Mouse (Mus musculus) lung, postnatal 25 days (tissue): ENCODE measurements around the gene Slc6a19.
"Not testable (repeated sequence)": the region's sequence is repeated elsewhere in the genome, so short reads cannot be mapped to it uniquely, and the experiment has no call there.

Source experiments
- DNase-seq: peaks from one replicate; pipeline ENCODE4 v3.0.0; 2022; ENCODE audit warnings: low spot score

Gene Slc6a19

GRCm38 (mm10) chr13:73704694-73705325, at the start of gene Slc6a19:
Gene Slc6a19 (minus strand): TSS chr13:73704865.
- DNase-seq = no peak

GRCm38 (mm10) chr13:73751284-73751683, 46.6 kb upstream of the Slc6a19 start:
- no peak for DNase-seq

DNA sequence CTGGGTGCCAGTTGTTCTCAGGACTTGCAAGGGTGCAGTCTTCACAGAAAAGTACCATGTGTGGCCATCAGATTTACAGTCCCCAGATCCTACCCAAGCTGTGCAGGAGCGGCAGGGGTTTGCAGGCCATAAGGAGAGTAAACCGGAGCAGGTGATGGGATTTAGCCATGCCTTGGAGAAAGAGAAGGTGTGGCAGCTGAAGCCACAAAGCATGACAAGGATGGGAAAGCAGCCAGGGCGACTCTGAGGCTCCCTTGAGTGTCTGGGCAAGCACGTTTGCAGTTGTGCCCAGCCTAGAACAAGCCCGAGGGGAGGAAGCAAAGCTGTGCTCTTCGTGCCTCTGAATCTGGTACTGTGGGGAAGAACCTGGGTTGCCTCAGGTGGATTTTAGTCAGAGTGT, 45.8 kb upstream of the Slc6a19 start:
- no peak for DNase-seq

GRCm38 (mm10) chr13:73748663-73749440, 44.2 kb upstream of the Slc6a19 start:
- DNase-seq = peak; percentile 49

- no peak for DNase-seq
Observed at GRCm38 (mm10) chr13:73743662-73744061, 39.0 kb upstream of the Slc6a19 start.

GRCm38 (mm10) chr13:73742944-73743343, 38.3 kb upstream of the Slc6a19 start:
- no peak for DNase-seq

GRCm38 (mm10) chr13:73740399-73740944, 35.8 kb upstream of the Slc6a19 start:
- not testable (repeated sequence) for DNase-seq

DNA sequence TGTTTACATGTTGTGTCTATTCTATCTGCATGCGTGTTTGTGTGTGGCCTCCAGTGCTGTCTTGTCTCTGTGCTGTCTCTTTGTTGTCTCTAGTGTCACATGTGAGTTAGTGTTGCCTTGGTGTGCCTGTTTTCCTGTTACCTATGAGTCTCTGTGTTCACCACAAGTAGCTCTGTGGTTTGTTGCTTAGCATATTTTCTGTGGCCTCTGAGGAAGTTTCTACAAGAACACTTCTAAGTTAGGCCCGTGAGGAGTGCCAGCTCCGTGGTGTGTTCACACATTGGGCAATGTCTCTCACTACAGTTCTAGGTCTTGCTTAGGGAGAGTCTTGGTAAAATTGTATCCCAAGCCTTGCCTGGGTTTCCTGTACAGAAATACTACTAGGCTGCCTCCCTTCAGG, 32.3 kb upstream of the Slc6a19 start:
- DNase-seq = peak; percentile 71

- no peak for DNase-seq
Observed at GRCm38 (mm10) chr13:73735928-73736327, 31.3 kb upstream of the Slc6a19 start.

- no peak for DNase-seq
Observed at GRCm38 (mm10) chr13:73735270-73735669, 30.6 kb upstream of the Slc6a19 start.

DNA sequence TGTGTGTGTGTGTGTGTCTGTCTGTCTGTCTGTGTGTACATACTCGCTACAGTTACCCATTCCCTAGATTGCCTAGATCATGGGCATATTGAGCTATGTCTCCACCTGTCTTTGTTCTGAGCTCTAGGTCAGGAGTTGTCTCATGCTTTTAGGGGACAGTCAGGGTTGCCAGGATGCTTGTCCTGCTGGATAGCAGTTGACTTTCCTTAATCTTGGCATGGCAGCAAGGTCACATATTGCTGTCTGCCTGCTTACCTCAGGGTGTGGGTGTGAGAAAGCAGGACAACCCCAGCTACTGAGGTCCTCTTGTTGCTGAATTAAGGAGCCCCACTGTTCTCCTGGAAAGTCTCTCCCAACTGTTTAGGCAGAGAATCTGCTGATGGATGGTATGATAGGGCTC, 29.7 kb upstream of the Slc6a19 start:
- no peak for DNase-seq

DNA sequence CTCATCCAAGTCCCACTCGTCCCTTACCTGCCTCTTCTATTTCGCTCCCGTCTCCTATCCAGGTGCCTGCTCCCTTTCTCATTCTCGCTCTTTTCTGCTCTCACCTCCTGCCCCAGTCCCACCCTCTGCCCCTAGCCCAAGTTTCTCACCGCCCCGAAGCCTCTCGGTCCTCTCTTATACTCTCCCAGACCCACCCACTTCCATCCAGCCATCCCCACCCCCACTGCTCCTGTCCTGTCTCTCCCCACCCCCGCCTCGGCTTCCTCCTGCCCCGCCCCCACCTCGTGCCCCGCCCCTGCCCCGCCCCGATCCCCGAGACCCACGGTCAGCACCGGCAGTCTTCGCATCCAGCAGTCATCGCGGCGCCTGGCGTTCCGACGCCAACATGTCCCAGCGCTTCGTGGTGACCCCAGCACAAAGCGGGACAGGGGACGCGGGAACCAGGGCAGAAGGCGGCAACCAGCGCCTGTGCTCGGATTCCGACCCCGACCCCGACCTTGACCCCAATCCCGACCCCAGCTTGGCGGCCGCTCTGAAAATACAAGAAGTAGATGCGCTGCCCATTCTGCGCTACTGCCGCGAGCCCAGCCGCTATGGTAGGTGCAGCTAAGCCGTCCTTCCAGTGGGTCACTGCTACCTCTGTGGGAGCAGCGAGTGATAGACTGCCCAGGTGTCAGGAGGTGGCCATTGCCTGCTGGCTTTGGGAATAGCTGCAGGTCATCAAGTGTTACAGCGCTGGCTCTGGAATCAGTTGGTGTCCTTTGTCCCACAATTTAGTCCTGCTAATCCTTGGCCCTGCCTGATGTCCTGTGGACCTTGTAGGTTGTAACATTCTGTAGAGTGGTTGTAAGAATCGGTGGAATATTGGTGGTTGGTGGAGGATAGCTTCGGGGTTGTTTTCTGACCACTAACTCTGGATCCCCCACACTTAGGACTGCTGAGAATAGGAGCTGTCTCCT, 28.4 kb upstream of the Slc6a19 start, which contains the start of gene Slc12a7:
Gene Slc12a7 (plus strand): TSS at position 353 of the 959 bp plus-strand sequence.
- DNase-seq = no peak

- no peak for DNase-seq
Observed at GRCm38 (mm10) chr13:73732235-73732634, 27.6 kb upstream of the Slc6a19 start.

DNA sequence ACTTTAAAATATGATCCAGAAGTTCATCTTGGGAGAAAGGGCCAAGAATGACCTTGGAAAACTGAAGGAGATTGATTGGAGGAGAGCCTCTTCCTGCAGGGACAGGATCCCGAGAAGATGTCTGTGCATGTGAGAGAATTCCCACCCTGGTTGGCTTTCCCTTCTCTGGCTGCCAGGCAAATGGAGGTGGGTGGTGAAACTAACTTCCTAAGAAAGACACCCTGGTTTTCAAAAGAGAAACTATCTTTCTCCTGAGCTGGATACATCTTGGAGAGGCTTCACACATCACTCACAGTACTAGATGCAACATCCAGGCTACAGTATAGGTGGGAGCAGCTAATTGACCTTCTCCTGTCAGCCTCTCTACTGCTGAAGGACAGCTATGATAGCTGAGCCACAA, 26.2 kb upstream of the Slc6a19 start:
- no peak for DNase-seq

DNA sequence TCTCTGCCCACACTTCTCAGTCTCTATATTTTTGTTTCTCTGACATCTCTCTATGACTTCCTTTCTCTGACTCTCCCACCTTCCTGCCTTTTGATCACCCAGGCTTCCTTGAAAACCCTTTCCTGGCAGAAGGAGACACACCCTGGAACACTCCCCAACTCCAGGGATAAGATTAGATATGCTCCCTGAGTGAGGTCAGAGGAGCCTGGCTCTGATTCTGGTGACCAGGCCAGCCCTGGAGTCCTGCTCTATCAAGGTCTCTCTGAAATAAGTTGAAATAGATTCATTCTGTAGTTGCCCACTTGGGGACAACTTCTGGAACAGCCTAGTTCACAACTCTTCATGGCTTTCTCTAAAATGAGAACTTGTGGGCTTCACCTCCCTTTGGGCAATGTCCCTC, 24.0 kb upstream of the Slc6a19 start:
- no peak for DNase-seq

GRCm38 (mm10) chr13:73727621-73728025, 23.0 kb upstream of the Slc6a19 start:
- no peak for DNase-seq

DNA sequence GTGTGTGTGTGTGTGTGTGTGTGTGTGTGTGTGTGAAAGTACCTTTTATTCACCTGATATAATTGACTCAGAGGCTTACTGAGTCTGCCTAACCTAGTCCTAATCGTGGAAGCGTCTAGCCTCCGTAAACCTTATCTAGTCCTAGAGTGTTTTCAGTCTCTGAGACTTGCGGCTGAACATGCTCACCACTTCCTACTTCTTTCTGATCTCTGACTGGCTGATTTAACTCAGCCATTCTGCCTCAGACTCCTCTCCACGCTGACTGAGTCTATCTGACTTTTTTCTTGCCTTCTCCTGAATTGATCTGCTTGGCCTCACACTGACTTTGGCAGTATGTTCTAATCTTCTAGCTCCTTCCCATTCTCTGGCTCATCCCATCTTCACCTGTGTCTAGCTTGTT, 20.6 kb upstream of the Slc6a19 start:
- no peak for DNase-seq

DNA sequence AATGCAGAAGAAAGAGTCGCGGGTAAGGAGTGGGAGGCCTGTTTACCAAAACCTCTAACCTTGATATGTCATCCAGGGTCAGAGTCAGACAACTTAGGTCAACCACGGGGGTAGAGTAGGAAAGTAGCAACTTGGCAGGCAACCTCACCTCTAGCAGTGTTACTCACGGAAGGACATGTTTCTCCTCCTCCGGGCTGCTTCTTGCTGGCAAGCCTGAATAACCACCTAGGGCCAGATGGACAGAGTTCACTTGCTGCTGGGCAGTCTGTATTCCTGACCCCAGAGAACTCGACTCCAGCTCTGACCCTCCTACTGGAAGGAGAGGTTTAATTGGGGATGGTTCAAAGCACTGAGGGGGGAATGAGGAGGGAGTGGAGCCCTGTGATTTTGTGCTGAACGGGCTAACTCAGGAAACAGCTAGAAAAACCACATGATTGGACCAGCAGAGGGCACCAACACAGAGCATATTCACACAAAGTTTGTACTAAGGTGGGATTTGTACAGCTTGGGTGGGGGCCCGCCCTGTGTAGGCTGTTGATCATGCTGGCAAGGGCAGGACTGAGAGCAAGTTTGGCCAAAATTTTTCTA, 18.5 kb upstream of the Slc6a19 start:
- DNase-seq = peak; percentile 55

DNA sequence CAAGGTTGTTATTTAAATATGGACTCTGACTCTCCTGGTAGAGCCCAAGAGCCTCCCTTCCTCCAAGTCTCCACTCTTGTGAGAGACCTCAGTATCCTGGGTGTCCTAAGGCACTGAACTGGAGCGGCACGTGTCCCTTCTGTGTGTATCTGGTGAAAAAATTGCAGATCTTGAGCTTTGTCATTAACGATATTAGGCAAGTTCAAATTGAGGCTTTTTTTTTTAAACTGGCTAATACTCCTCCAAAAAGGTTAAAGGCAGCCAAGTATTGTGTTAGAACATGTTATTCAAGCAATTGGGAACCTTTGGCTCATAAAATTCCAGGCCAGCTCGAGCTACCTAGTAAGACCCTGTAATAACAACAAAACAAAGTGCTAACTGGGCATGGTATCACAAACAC, 15.6 kb upstream of the Slc6a19 start:
- no peak for DNase-seq

- DNase-seq = peak; percentile 80
Observed at GRCm38 (mm10) chr13:73718225-73718624, 13.6 kb upstream of the Slc6a19 start.

DNA sequence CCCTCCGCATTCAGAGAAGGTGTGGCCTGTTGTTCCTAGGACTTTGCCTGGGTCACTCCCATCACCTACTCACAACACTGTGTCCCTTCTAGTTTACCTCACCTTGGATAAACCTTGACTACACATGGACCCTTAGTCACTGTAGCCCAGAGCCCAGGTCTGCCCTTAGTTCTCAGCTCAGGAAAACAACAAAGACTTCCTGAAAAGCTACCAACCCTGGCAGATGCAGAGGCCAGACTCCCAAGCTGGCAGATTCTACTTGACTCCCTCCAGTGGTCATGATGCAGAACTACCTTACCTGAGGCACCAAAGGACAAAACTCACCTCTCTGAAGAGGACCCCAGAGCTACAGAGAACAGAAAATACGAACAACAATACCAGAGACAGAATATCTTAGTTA, 9.4 kb upstream of the Slc6a19 start:
- no peak for DNase-seq

- DNase-seq = no peak
Observed at GRCm38 (mm10) chr13:73713204-73713603, 8.5 kb upstream of the Slc6a19 start.
